Mouse (Mus musculus) limb, embryonic 15.5 days (tissue): ENCODE measurements around the gene 2310033P09Rik. TPM values are rescaled to one million over a fixed set of nuclear protein-coding genes. Genes with fewer than 3 reads are reported as not detected.

Experiments used
- ATAC-seq: fragments of 200-750 bp; cut with Nextera tagmentation; 2 replicates; pipeline ENCODE4 v1.8.0; 2017; ENCODE audit warnings: low read depth, moderate TSS enrichment; ENCODE audit not compliant: insufficient number of reproducible peaks, low FRiP score, low TSS enrichment
- H3K27ac ChIP-seq: fragments of 300-500 bp; sonication (generic); 2 replicates; pipeline ENCODE4 v1.5.1; 2015; ENCODE audit warnings: moderate library complexity, mild to moderate bottlenecking, inconsistent platforms
- H3K27me3 ChIP-seq: fragments of 300-500 bp; sonication (generic); 2 replicates; pipeline ENCODE4 v1.6.1; 2015; ENCODE audit warnings: inconsistent platforms
- H3K36me3 ChIP-seq: fragments of 300-500 bp; sonication (generic); 2 replicates; pipeline ENCODE4 v1.6.1; 2015; ENCODE audit warnings: inconsistent platforms
- H3K4me1 ChIP-seq: fragments of 300-500 bp; sonication (generic); 2 replicates; pipeline ENCODE4 v1.6.1; 2015; ENCODE audit warnings: inconsistent platforms
- H3K4me2 ChIP-seq: fragments of 300-500 bp; sonication (generic); 2 replicates; pipeline ENCODE4 v1.6.1; 2015; ENCODE audit warnings: mild to moderate bottlenecking, inconsistent platforms
- H3K4me3 ChIP-seq: fragments of 300-500 bp; sonication (generic); 2 replicates; pipeline ENCODE4 v1.5.1; 2015; ENCODE audit warnings: mild to moderate bottlenecking, inconsistent platforms
- H3K9ac ChIP-seq: fragments of 300-500 bp; sonication (generic); 2 replicates; pipeline ENCODE4 v1.6.1; 2015; ENCODE audit warnings: inconsistent platforms
- H3K9me3 ChIP-seq: fragments of 300-500 bp; sonication (generic); 2 replicates; pipeline ENCODE4 v1.6.1; 2016; ENCODE audit warnings: inconsistent platforms
- WGBS: fragments of 180-500 bp; shearing (Covaris S2); methylation state at CpG from one replicate; pipeline ENCODE4 v1.1.7; 2015; 5-methylcytosine and 5-hydroxymethylcytosine counted together
- polyA plus RNA-seq: library from polyadenylated mRNA; unstranded; fragments of >200 nt; fragmentation: Nextera tagmentation; extraction: Ambion mirVana; gene quantifications from 2 replicates; pipeline ENCODE4 v1.2.1, GENCODE M21; 2015

Gene 2310033P09Rik
- polyA plus RNA-seq, 1 experiment from 2014 or later = 25.2 TPM

GRCm38 (mm10) chr11:59238525-59239427, 30.7 kb downstream of the 2310033P09Rik start:
- no peak overlapping the region for H3K4me3 ChIP-seq
- H3K27ac ChIP-seq = no peak overlapping the region
- 0 out of 2 replicates have a peak, but pooled peaks cover 10% of the 10 kb centered on the region for H3K27me3 ChIP-seq
- no peaks in the 10 kb centered on the region for H3K9me3 ChIP-seq
- no peak for ATAC-seq
- H3K4me2 ChIP-seq = no peak overlapping the region
- WGBS = 4% methylated on average over 14 of the region's 15 CpGs
- peaks cover 11% of the 10 kb centered on the region for H3K4me1 ChIP-seq
- no peaks in the 10 kb centered on the region for H3K36me3 ChIP-seq
- H3K9ac ChIP-seq = no peak overlapping the region

- Histone ChIP-seq H3K27me3 (0 out of 2 replicates have a peak, but pooled peaks cover 10% of the 10 kb centered on the region), H3K27ac (no peak overlapping the region), H3K4me2 (no peak overlapping the region), H3K36me3 (no peaks in the 10 kb centered on the region), H3K4me1 (peaks cover 11% of the 10 kb centered on the region), H3K4me3 (no peak overlapping the region), H3K9me3 (no peaks in the 10 kb centered on the region), H3K9ac (no peak overlapping the region)
- WGBS = 28% methylated on average over 4 of the region's 4 CpGs
- no peak for ATAC-seq
Measured at GRCm38 (mm10) chr11:59239428-59239785, 31.3 kb downstream of the 2310033P09Rik start.

GRCm38 (mm10) chr11:59239796-59240195, 31.7 kb downstream of the 2310033P09Rik start:
- 69% methylated on average over 4 of the region's 4 CpGs for WGBS

GRCm38 (mm10) chr11:59241841-59242240, 33.7 kb downstream of the 2310033P09Rik start:
- H3K27ac ChIP-seq = no peak overlapping the region
- no peak overlapping the region for H3K4me2 ChIP-seq
- no peak overlapping the region for H3K9ac ChIP-seq
- no peak for ATAC-seq
- peaks cover 11% of the 10 kb centered on the region for H3K4me1 ChIP-seq
- no peaks in the 10 kb centered on the region for H3K9me3 ChIP-seq
- H3K36me3 ChIP-seq = no peaks in the 10 kb centered on the region
- 2% methylated on average over 3 of the region's 3 CpGs for WGBS
- H3K4me3 ChIP-seq = no peak overlapping the region
- 0 out of 2 replicates have a peak, but pooled peaks cover 10% of the 10 kb centered on the region for H3K27me3 ChIP-seq

More at GRCm38 (mm10) chr11:59239796-59240195, 31.7 kb downstream of the 2310033P09Rik start:
- Histone ChIP-seq H3K4me3 (no peak overlapping the region), H3K9ac (no peak overlapping the region), H3K27me3 (0 out of 2 replicates have a peak, but pooled peaks cover 10% of the 10 kb centered on the region), H3K36me3 (no peaks in the 10 kb centered on the region), H3K27ac (no peak overlapping the region), H3K9me3 (no peaks in the 10 kb centered on the region), H3K4me1 (peaks cover 11% of the 10 kb centered on the region), H3K4me2 (no peak overlapping the region)
- no peak for ATAC-seq

GRCm38 (mm10) chr11:59243856-59244255, 35.7 kb downstream of the 2310033P09Rik start:
- Histone ChIP-seq H3K4me3 (no peak overlapping the region), H3K4me1 (peaks cover 10% of the 10 kb centered on the region), H3K9ac (no peak overlapping the region), H3K36me3 (no peaks in the 10 kb centered on the region), H3K27me3 (peaks cover 13% of the 10 kb centered on the region; the same call in 1 of the 2 replicates), H3K27ac (no peak overlapping the region), H3K9me3 (no peaks in the 10 kb centered on the region), H3K4me2 (no peak overlapping the region)
- no peak for ATAC-seq
- 15% methylated on average over 6 of the region's 6 CpGs for whole genome bisulfite sequencing

GRCm38 (mm10) chr11:59248101-59248500, 40.0 kb downstream of the 2310033P09Rik start:
- H3K27ac ChIP-seq = no peak overlapping the region
- H3K4me1 ChIP-seq = no peaks in the 10 kb centered on the region
- H3K36me3 ChIP-seq = no peaks in the 10 kb centered on the region
- H3K4me2 ChIP-seq = no peak overlapping the region
- no peaks in the 10 kb centered on the region for H3K9me3 ChIP-seq
- 63% methylated on average over 10 of the region's 10 CpGs for WGBS
- H3K27me3 ChIP-seq = peaks cover 13% of the 10 kb centered on the region
- H3K4me3 ChIP-seq = no peak overlapping the region
- no peak overlapping the region for H3K9ac ChIP-seq
- no peak for ATAC-seq

- Histone ChIP-seq H3K9me3 (no peaks in the 10 kb centered on the region), H3K27me3 (peaks cover 28% of the 10 kb centered on the region), H3K4me3 (no peak overlapping the region), H3K36me3 (no peaks in the 10 kb centered on the region), H3K4me2 (no peak overlapping the region), H3K27ac (no peak overlapping the region), H3K4me1 (peaks cover 13% of the 10 kb centered on the region), H3K9ac (no peak overlapping the region)
- ATAC-seq = no peak
- WGBS = 81% methylated on average over 7 of the region's 7 CpGs
Measured at GRCm38 (mm10) chr11:59259647-59260046, 51.5 kb downstream of the 2310033P09Rik start.

Other genes with a start within 250 kb of the 2310033P09Rik start
- 20.4 and 23.9 TPM in 2 replicates for gene Trim11, start 230.2 kb upstream of the 2310033P09Rik start, polyA plus RNA-seq
- 2.2 and 4.5 TPM in 2 replicates for gene Obscn, start 71.9 kb upstream of the 2310033P09Rik start, polyA plus RNA-seq
- gene Iba57, start 44.6 kb upstream of the 2310033P09Rik start, polyA plus RNA-seq = 4.1 and 4.4 TPM in 2 replicates
- 0.32 and 0.58 TPM in 2 replicates for gene Gjc2, start 25.1 kb upstream of the 2310033P09Rik start, polyA plus RNA-seq
- gene Guk1, start 16.1 kb upstream of the 2310033P09Rik start, polyA plus RNA-seq = 122 and 124 TPM in 2 replicates
- 75.7 and 78.9 TPM in 2 replicates for gene Mrpl55, start 5.8 kb upstream of the 2310033P09Rik start, polyA plus RNA-seq
- gene Arf1, start 19.9 kb downstream of the 2310033P09Rik start, polyA plus RNA-seq = 761 and 780 TPM in 2 replicates
- 3.8 and 3.9 TPM in 2 replicates for gene Wnt3a, start 82.4 kb downstream of the 2310033P09Rik start, polyA plus RNA-seq
- 12.1 and 14.0 TPM in 2 replicates for gene Wnt9a, start 98.6 kb downstream of the 2310033P09Rik start, polyA plus RNA-seq
- 0.12 TPM in 1 of 2 replicates, not detected in the other for gene Prss38, start 167.3 kb downstream of the 2310033P09Rik start, polyA plus RNA-seq
- 11.2 and 11.7 TPM in 2 replicates for gene Jmjd4, start 241.7 kb downstream of the 2310033P09Rik start, polyA plus RNA-seq
- 116 and 118 TPM in 2 replicates for gene Snap47, start 242.9 kb downstream of the 2310033P09Rik start, polyA plus RNA-seq